ENCODE assay signal across 16 mouse cellular contexts in the genomic region with DNA sequence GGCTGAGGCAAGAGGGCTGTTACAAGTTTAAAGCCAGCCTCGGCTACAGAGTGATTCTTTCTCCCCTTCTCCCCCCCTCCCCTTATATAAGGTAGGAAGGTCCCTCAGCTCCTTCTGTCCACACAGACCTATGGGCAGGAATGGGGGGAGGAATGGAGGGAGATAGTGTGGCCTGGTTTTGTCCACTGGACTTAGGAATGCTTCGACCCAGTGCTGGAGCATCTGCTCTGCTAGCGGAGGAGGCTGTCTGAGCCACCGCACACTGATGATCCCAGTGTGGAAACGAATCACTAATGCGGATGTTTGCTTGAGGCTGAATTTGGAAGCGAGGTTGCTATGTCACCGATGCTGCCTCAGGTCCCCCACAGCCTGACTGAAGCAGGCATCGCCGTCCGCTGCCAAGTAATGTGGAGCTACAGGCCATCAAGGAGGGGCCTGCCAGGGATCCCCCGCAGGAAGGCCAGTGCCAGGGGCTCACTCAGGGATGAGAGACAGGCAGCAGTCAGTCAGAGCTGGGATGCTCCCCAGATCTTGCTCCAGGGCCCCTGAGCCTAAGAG.
DNase-seq lines count a peak whose midpoint lies in the region; ATAC-seq and TF ChIP-seq lines count a peak whose summit lies in the region.
"Had no signal": no experiment of that assay in that cellular context is flagged by ENCODE, and none has a peak within 500 bp of the region (broad histone marks: within the 10 kb centered on the region; RNA-seq: fewer than 3 reads in every experiment).

No protein-coding gene starts in this region.

- H3K27ac ChIP-seq in embryonic facial prominence, embryonic 14.5 days (replicated peaks; ENCODE audit: low read depth, low read length), result no peak overlapping the region
- H3K27ac ChIP-seq in hindbrain, embryonic 14.5 days, result no peak overlapping the region
- H3K27ac ChIP-seq in midbrain, postnatal 0 days (ENCODE audit: low read depth, low read length), result no peak overlapping the region
- H3K27ac ChIP-seq: embryonic facial prominence, embryonic 12.5 days had no signal

- no peak for DNase-seq in frontal cortex, postnatal 10 days (ENCODE audit: low spot score in 2 of 2)
- DNase-seq in embryonic facial prominence, embryonic 14.5 days (ENCODE audit: low spot score), result peak; percentile 39
- peak; percentile 55 for DNase-seq in hindbrain, embryonic 14.5 days (ENCODE audit: low spot score)
- peak; percentile 53 for DNase-seq in midbrain, postnatal 0 days (ENCODE audit: low spot score)
- DNase-seq in gastrocnemius, postnatal 4 days (ENCODE audit: low spot score in 2 of 2), result no peak
- DNase-seq in embryo, embryonic 10 days (ENCODE audit: low spot score), result no peak
- no peak for DNase-seq in frontal cortex, postnatal 36 days (ENCODE audit: low spot score in 2 of 2)
- DNase-seq: cerebellum, adult 8-10 months; heart, adult 11 months; heart, postnatal 14 days; kidney, adult 18-20 months; kidney, postnatal 4 days had no signal

- no peaks in the 10 kb centered on the region for H3K9me3 ChIP-seq in embryonic facial prominence, embryonic 14.5 days (ENCODE audit: control insufficient read depth, low read length)
- no peaks in the 10 kb centered on the region for H3K9me3 ChIP-seq in hindbrain, embryonic 14.5 days (ENCODE audit: control insufficient read depth, low read length)
- H3K9me3 ChIP-seq in midbrain, postnatal 0 days (ENCODE audit: low read length), result no peaks in the 10 kb centered on the region
- H3K9me3 ChIP-seq: embryonic facial prominence, embryonic 12.5 days had no signal

- H3K4me2 ChIP-seq in embryonic facial prominence, embryonic 14.5 days (ENCODE audit: low read depth, low read length), result no peak overlapping the region
- no peak overlapping the region for H3K4me2 ChIP-seq in hindbrain, embryonic 14.5 days (replicated peaks)
- H3K4me2 ChIP-seq in midbrain, postnatal 0 days (ENCODE audit: low read depth, low read length, poor library complexity, severe bottlenecking), result no peak overlapping the region
- H3K4me2 ChIP-seq: embryonic facial prominence, embryonic 12.5 days; liver, embryonic 11.5 days had no signal

- H3K4me1 ChIP-seq in embryonic facial prominence, embryonic 14.5 days (ENCODE audit: control insufficient read depth, insufficient read depth, low read length), result peaks cover 23% of the 10 kb centered on the region
- H3K4me1 ChIP-seq in hindbrain, embryonic 14.5 days (replicated peaks; ENCODE audit: control insufficient read depth, insufficient read depth, low read length), result peaks cover 10% of the 10 kb centered on the region
- 0 out of 2 replicates have a peak, but pooled peaks cover 6% of the 10 kb centered on the region for H3K4me1 ChIP-seq in midbrain, postnatal 0 days (ENCODE audit: insufficient read depth, low read length)

- 47% methylated on average over 12 of the region's 12 CpGs for WGBS in embryonic facial prominence, embryonic 14.5 days
- 34% methylated on average over 12 of the region's 12 CpGs for WGBS in hindbrain, embryonic 14.5 days
- WGBS in midbrain, postnatal 0 days, result 29% methylated on average over 12 of the region's 12 CpGs

- no peaks in the 10 kb centered on the region for H3K27me3 ChIP-seq in embryonic facial prominence, embryonic 14.5 days (replicated peaks; ENCODE audit: control insufficient read depth, insufficient read depth, low read length)
- H3K27me3 ChIP-seq in hindbrain, embryonic 14.5 days (ENCODE audit: control insufficient read depth, insufficient read depth, low read length), result no peaks in the 10 kb centered on the region
- H3K27me3 ChIP-seq in midbrain, postnatal 0 days (ENCODE audit: insufficient read depth, low read length), result no peaks in the 10 kb centered on the region
- H3K27me3 ChIP-seq: embryonic facial prominence, embryonic 12.5 days had no signal

- ATAC-seq in frontal cortex, adult (ENCODE audit: low TSS enrichment), result peak; percentile 34; the same call in 1 of the 2 replicates
- no peak; the same call in 1 of the 2 replicates for ATAC-seq in embryonic facial prominence, embryonic 14.5 days (ENCODE audit: low read depth)
- ATAC-seq in hindbrain, embryonic 14.5 days (ENCODE audit: low FRiP score), result no peak
- peak; percentile 31; the same call in 1 of the 2 replicates for ATAC-seq in midbrain, postnatal 0 days (ENCODE audit: low FRiP score)
- ATAC-seq: lung, postnatal 0 days had no signal

- no peak overlapping the region for H3K9ac ChIP-seq in embryonic facial prominence, embryonic 14.5 days (ENCODE audit: low read depth, low read length)
- H3K9ac ChIP-seq in hindbrain, embryonic 14.5 days, result 0 out of 2 replicates have a peak overlapping the region, but pooled peaks have one; percentile 18
- no peak overlapping the region for H3K9ac ChIP-seq in midbrain, postnatal 0 days (replicated peaks; ENCODE audit: low read length, poor library complexity, severe bottlenecking)
- H3K9ac ChIP-seq: embryonic facial prominence, embryonic 12.5 days had no signal

- TF ChIP-seq CTCF in midbrain, postnatal 0 days (IDR thresholded peaks at IDR 0.05), result no peak

- H3K4me3 ChIP-seq in embryonic facial prominence, embryonic 14.5 days (ENCODE audit: low read depth, low read length), result no peak overlapping the region
- no peak overlapping the region for H3K4me3 ChIP-seq in hindbrain, embryonic 14.5 days (replicated peaks; ENCODE audit: low read length)
- no peak overlapping the region for H3K4me3 ChIP-seq in midbrain, postnatal 0 days (ENCODE audit: low read depth, low read length)
- H3K4me3 ChIP-seq: embryonic facial prominence, embryonic 12.5 days had no signal

- H3K36me3 ChIP-seq in embryonic facial prominence, embryonic 14.5 days (ENCODE audit: control insufficient read depth, insufficient read depth, low read length), result no peaks in the 10 kb centered on the region
- no peaks in the 10 kb centered on the region for H3K36me3 ChIP-seq in hindbrain, embryonic 14.5 days (replicated peaks; ENCODE audit: control insufficient read depth, insufficient read depth)
- no peaks in the 10 kb centered on the region for H3K36me3 ChIP-seq in midbrain, postnatal 0 days (ENCODE audit: insufficient read depth, low read length)
- H3K36me3 ChIP-seq: embryonic facial prominence, embryonic 12.5 days had no signal

Comparison
In these comparisons a context has a peak if more than half of its experiments do, and no peak if none do; other contexts are left out.
1. ATAC-seq: peak in frontal cortex, adult (single experiment) and midbrain, postnatal 0 days (single experiment); none in embryonic facial prominence, embryonic 14.5 days (single experiment) and hindbrain, embryonic 14.5 days (single experiment).
2. DNase-seq: peak in embryonic facial prominence, embryonic 14.5 days (single experiment), hindbrain, embryonic 14.5 days (single experiment) and midbrain, postnatal 0 days (single experiment); none in frontal cortex, postnatal 10 days (0 of 2), gastrocnemius, postnatal 4 days (0 of 2), embryo, embryonic 10 days (single experiment) and frontal cortex, postnatal 36 days (0 of 2).